Mouse (Mus musculus) layer of hippocampus, postnatal 36 days (tissue): Measurements from ENCODE around the gene Ccdc33. TPM values are rescaled to one million over a fixed set of nuclear protein-coding genes. Genes with fewer than 3 reads are reported as not detected.

Source experiments
- DNase-seq, 2 experiments: peaks; one replicate each; pipeline ENCODE4 v3.0.0; 2022
- total RNA-seq, 2 experiments: library from RNA; stranded (reverse); gene quantifications; 2 replicates each; pipeline ENCODE4 v1.2.3; 2021

Ccdc33 gene
- total RNA-seq, 2 experiments from 2014 or later: 0.30 to 0.73 TPM

DNA sequence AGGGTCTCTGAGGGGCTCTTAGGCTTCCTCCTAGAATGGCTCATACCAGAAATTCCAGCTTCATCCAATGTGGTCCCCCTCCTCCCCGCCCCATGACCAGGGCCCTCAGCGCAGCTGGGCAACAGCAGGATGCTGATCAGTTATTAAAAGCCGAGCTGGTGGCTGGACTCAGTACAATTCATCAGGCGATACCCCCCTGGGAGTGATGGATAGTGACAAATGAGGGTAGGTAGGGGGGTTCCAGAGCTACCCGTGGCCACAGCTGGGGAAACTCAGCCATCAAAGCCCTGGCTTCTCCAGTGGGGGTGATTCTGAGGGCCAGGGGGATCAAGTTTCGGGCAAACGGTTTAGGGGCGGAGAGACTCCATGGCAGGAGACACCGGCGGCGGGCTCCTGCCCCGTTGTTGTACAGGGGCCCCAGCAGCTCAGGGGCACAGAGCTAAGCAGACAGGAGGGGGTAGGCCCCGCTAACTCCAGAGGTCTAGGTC is 10.3 kb upstream of the Ccdc33 start:
- no peak for DNase-seq

GRCm38 (mm10) chr9:58125811-58126210 is 7.2 kb upstream of the Ccdc33 start:
- no peak for DNase-seq

DNA sequence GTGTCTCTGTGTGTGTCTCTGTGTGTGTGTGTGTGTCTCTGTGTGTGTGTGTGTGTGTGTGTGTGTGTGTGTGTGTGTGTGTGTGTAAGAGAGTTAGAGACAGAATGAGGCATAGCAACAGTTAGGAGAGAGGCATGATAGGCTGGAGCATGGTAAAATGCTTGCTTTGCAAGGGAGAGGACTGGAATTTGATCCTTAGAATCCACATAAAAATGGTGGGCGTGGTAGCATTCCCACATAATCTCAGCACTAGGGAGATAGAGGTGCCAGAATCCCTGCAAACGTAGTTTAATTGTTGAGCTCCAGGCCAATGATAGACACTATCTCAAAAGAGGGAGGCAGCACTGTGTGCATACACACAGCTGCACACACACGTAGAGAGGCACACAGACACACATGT is 6.5 kb upstream of the Ccdc33 start:
- no peak for DNase-seq

- DNase-seq: no peak
Observed at GRCm38 (mm10) chr9:58116024-58116651, 2.5 kb downstream of the Ccdc33 start.

DNA sequence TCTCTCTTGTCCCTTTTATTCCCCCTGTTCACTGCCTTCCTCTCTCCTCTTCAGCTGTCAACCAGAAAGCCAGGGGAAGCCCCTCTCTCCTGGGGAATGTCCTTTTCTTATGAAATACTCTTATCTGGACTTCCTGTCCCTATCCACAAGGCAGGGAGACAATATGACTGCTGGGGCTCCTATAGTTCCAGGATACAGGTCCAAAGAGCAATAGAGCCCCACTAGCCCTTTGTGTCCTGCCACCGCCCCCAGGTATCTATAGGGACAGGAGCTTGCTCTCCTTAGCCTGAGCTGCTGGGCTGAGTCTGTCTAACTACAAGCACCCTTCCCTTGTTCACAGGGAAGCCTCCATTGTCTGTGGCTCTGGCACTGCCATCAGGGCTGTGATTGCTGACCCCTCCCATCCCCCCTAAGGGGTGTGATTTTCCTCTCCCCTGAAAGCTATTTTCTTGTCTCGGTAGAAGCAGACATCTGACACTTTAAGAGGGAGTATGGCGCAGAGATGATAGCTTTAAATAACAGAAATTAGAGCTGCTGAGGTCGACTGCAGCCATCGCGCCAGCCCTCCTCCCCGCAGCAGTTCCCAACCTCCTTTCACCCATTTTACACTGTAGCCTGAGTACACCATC is 3.2 kb downstream of the Ccdc33 start:
- no peak for DNase-seq

DNA sequence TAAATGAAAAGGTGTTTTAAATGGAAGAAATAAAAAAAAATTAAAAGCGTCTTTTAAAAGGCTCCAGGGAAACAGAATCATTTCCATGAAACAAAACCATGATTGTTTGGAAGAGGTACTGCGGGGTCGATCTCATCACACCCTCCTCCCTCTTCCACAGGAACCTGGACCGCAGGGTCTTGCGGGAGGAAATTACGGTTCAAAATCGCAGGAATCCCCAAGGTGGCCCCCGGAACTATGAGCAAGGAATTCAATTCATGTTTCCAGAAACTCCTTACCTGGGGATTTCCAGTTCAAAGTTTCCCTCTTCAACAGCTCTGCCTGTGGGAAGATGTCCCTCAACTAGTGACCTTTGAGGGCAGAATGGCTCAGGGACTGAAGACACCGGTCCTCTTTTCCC is 4.6 kb downstream of the Ccdc33 start:
- DNase-seq: no peak

DNA sequence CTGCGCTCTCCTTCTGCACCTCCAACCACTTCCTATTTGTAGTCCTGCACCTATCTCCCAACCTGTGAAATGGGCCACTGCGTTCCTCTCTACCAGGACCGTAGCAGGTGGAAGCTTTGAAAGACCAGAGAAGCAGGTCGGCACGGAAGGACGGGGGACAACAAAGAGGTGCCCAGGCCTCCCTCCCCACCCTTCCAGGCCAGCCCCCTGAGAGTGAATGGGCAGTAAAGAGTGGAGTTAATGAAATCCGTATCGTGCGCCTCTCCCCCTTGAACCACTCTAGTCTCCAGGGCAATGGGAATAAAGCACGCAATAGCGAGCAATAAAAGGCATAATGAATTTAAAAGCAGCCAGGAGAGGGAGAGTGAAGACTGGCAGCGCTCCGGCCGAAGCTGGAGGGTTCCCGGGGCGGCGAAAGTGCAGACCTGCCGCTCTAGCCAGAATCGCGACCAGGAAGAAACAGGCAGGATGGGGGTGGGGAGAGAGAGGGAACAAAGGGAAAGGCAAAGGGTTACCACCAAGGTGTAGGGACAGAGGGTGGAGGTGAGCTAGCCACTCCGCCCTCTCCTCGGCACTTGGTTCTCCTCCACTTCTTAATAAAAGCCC is 5.2 kb downstream of the Ccdc33 start:
- no peak for DNase-seq

DNA sequence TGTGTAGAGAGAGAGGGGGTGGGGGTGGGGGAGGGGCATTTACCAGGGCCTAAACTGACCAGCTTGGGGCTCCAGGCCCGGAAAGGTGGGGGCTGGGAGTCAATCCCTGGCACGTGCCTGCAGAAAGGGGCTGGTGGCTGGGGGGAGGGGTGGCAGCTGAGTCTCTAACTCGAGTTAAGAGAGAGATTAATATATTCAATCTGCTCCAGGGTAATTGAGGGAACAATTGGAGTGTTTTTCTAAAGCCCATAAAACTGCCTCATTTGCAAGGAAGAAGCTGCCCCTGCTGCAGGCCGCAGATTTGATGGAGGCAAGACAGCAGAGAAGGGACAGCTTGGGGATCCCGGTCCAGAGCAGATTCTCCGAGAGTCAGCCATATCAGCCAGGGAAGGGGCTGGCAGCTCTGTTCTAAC is 5.8 kb downstream of the Ccdc33 start:
- peak in 1 of 2 experiments; percentile 32 for DNase-seq

DNA sequence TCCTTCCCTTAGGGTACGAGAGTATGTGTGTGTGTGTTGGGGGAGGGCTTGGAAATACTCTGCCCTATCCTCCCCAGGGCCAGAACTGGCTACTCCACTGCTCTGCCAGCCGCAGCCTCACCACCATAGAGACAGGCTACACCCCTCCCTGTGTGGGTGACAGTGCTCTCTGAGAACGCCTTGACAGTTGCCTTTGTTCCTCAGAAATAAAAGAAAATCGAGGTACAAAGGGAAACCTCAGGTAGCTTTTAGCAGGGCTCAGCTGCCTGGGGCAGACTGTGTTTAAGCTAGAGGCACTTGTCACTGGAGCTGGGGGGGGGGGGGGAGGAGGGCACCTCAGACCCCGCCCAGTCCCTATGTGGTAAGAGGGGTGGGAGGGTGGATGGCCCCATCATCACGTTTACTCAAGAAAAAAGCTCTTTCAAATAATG is 6.3 kb downstream of the Ccdc33 start:
- DNase-seq: no peak

- DNase-seq: peak; percentile 85 to 86
Observed at GRCm38 (mm10) chr9:58111431-58111830, 7.2 kb downstream of the Ccdc33 start.

- DNase-seq: no peak
Observed at GRCm38 (mm10) chr9:58110787-58111186, 7.8 kb downstream of the Ccdc33 start.

DNA sequence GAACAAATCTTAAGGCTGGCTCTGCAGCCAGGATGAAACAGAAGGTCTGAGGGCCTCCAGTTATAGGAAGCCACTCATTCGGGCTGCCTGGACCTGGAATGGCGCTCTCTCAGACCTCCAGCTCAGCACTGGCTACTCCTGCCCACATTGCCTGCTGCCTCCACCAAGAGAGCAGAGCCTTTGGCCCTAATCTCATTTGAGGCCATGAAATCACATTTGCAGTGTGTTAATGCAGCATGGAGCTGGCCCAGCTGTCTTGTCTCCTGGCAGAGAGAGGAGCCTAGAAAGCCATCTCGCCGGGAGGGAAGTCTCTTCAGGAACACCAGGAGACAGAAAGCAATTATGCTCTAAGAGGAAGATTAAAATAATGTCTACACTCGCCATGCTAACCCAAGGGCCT is 11.1 kb downstream of the Ccdc33 start:
- DNase-seq: no peak

DNA sequence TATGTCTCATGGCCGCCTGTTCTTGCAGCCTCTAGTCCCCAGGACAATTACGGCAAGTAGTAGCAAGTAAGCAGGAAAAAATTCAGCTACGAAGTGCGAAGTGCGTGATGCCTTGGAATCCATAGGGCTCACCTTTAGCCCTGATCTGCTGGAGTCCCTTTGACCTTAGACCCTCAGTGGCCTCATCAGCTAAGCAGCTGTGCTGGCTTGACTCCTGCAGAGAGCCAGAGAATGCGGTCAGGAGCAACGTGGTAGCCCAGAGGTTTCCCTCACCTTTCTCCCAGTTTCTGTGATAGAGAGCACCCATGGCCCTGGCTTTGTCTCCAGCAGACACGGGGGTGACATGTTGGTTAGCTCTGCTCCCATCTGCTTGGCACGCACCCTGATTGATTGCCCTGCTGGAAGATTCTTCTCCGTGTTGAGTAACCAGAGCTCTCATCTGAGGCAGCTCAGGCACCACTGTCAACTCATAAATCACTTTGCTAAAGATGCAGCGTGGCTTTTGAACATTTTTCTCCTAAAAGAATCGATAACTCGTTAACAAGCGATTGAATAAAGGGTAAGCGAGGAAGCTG is 12.9 kb downstream of the Ccdc33 start:
- DNase-seq: no peak

DNA sequence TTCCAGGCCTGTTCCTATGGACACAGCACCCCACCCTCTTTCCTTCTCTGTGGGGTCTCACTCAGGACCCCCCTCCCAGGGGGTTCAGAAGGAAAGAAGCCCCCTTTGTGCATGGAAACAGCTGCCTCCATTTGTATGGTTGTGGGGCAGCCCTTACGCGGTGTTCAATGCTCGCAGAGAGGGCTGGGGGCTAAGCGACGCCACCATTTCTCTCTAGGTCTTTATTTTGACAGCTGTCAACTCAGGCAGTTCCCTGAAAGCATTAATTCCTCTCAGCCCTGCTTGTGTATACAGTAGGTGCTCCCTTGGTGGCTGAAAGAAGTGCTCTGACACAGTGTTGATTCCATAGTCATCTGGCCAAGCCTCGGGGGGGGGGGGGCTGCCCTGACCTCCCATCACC is 15.0 kb downstream of the Ccdc33 start:
- DNase-seq: no peak

GRCm38 (mm10) chr9:58102013-58102412 is 16.6 kb downstream of the Ccdc33 start:
- DNase-seq: peak; percentile 52 to 58

DNA sequence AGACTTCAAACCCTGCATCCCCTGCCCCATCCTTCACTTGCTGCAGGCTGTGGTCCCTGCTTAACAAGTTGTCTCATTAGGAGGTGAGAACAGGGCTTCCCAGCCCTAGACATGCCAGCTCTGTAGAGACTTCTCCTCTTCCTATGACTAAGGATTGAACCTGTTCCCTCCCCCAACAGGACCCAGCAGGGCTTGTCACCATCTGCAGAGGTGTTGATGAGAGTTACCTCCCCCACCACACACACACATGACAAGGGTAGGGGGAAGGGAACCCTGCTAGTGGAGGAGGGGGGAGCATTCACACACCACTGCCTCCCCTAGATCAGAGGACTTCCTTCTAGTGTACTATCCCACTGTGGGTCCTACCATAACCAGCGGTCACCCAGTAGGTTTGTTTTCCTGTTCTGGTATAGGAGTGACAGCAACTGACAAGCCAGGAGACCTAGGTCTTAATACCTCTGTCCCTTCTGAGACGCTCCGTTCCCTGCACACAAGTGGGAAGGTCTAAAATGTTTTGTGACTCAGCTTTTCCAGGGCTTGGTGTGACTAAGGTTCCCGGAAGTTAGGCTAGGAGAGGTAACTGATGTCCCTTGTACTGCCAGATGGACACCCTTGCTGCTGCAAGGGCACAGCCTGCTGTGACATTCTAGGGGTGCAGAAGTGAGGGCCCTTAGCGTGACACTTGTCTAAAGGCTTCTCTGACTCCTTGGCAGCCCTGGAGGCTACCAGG is 18.6 kb downstream of the Ccdc33 start:
- no peak for DNase-seq

DNA sequence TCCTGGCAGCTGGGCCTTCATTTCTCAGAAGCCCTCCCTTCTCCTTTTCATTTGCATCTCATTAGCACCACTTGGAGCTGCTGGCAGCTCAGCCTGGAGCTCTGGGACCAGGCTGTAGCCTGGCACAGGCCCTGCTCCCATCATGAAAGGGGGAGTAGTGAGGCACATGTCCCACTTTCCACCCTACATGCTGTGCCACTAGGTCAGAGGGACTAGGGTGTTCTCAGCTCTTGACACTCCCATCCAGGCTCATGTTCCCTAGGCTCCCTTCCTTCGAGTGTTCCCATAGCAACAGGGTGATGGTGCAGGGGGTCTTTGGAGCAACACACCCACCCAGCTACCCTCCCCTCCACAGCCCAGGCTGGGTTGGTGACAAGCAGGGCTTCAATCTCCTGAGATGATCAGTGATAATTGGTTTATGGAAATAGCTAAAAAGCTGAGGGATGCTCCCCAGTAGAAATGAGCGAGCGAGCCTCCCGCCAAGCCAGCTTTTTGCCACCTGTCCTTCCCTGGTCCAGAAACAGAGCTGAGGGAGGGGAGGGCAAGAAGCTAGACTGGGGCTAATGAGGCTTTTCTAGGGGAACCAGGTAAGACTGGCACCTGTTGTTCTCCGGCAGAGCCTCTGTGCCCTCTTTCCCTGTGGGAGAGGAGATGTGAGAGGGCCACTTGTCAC is 21.9 kb downstream of the Ccdc33 start:
- DNase-seq: peak; percentile 71 to 80

GRCm38 (mm10) chr9:58095977-58096376 is 22.6 kb downstream of the Ccdc33 start:
- DNase-seq: no peak

GRCm38 (mm10) chr9:58093776-58094175 is 24.8 kb downstream of the Ccdc33 start:
- no peak for DNase-seq

GRCm38 (mm10) chr9:58092581-58093269 is 25.9 kb downstream of the Ccdc33 start:
- DNase-seq: peak in 1 of 2 experiments; percentile 49

DNA sequence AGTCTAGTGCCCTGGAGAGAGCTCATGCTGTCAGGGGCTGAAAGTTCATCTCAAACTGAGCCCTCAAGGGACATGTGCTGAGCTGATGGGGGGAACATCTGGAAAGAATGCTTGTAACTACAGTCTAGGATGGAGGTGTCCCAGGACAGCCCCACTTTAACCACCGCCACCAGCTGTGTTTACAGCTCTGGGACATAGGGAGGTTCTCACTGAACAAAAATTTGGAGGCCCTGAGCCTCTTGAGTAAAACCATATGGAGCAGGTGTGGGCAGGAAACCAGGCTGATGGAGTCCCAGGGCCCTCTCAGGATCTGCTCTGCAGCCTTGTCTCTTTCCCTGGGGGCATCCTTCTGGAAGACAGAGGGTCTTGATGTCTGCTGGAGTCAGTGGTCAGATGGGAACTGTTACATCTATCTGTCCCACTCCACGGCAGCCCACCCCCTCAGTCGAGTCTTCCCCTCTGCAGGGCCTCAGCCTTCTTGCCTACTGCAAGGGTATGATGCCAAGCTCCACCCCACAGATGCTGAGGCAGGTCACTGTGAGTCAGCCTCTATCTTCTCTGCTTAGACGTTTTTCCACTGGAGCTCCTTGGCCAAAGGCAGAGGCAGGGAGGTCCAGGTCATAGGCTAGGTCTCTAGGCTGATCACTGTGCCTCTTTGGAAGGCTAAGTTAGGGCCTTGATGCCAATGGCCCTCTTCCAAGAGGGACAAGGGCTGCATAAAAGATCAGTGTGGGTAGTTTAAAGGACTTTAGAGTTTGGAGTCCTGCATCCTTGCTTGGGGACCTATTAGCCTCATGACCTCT is 26.8 kb downstream of the Ccdc33 start:
- DNase-seq: no peak
